Mouse (Mus musculus): ENCODE data around the gene Ctnna3.

DNA sequence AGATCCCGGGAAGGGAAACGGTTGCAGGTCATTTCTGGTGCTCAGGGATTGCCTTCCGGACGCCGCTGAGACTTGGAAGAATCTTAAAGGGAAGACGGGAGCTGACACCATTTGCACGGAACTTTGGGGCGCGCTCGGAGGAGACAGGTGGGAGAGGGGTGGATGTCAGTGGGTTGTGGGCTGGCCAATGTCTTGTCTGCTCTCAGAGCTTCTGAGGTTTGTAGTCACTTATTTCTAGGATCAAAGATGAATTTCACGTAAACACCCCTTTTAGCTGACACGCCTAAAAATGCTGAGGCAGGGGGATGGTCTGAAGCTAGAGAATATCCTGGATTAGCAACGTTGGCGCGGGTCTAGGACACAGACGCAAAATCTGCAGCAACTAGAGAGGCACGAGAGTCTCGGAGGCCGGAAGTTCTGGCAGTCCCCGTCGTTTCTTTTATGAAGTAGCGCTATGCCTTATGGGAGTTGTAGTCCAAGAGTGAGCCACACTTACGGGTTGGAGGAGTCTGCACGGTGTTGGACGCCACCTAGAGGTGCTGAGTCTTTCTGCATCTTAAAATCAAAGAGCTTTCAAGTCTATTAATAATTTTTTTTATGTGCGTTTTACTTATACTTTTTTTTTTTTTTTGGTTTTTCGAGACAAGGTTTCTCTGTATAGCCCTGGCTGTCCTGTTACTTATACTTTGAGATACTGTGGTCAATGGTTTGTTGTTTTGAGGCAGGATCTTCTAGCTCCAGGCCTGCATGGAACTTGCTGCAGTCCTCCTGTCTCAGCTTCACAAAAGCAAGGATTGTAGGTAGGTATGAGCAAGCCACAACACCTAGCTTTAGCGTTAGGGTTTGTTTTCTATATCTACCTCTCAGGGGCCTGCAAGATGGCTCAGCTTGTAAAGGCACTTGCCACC is 47.3 kb upstream of the Ctnna3 start, which contains the start of gene Dnajc12:
- TF ChIP-seq CTCF (IDR thresholded peaks at IDR 0.05; ENCODE audit: low read depth, low read length) (no peak), GATA1 (IDR thresholded peaks at IDR 0.05; ENCODE audit: borderline replicate concordance, low read length) (no peak), TAL1 (conservative IDR thresholded peaks at IDR 0.05; ENCODE audit: low read depth, low read length) (no peak), POLR2AphosphoS5 (IDR thresholded peaks at IDR 0.05; ENCODE audit: insufficient replicate concordance, low read depth, low read length) (no peak)

Measured in G1E (cell line).